Mouse (Mus musculus): ENCODE data around the gene Rbfox3.

GRCm38 (mm10) chr11:118899771-118900545 lies 11.4 kb downstream of the Rbfox3 start:
- no peak for TF ChIP-seq CTCF (IDR thresholded peaks at IDR 0.05; ENCODE audit: low read depth)
- TF ChIP-seq EP300 (IDR thresholded peaks at IDR 0.05; ENCODE audit: low read depth) = no peak

Data from liver, embryonic 14.5 days (tissue).